Mouse (Mus musculus) embryonic fibroblast, embryonic 13.5 days (primary cell): ENCODE data around the gene Gm21761.
"Not testable (repeated sequence)": the region's sequence is repeated elsewhere in the genome, so short reads cannot be mapped to it uniquely, and the experiment has no call there.

Source experiments
- CTCF ChIP-seq: IDR thresholded peaks from 2 replicates; pipeline ENCODE4 v1.5.1; 2011; ENCODE audit warnings: mild to moderate bottlenecking, control low read depth, low read length, moderate library complexity, borderline replicate concordance; ENCODE audit not compliant: insufficient read depth
- POLR2A ChIP-seq: IDR thresholded peaks from 2 replicates; pipeline ENCODE4 v1.6.1; 2011; ENCODE audit warnings: low read depth, mild to moderate bottlenecking, control low read depth, low read length, moderate library complexity

- not testable (repeated sequence) for TF ChIP-seq CTCF, POLR2A
Measured at GRCm38 (mm10) chr13:119898549-119898948, 30.5 kb downstream of the Gm21761 start.
